Mouse (Mus musculus) liver, embryonic 11.5 days (tissue): ENCODE data around the gene Ipo13. TPM values are rescaled to one million over a fixed set of nuclear protein-coding genes. Genes with fewer than 3 reads are reported as not detected.

ENCODE experiments used
- ATAC-seq: fragments of 200-750 bp; cut with Nextera tagmentation; replicated peaks from 2 replicates; pipeline ENCODE4 v1.8.0; 2017; ENCODE audit warnings: moderate number of reproducible peaks, mild to moderate bottlenecking, moderate TSS enrichment, moderate library complexity; ENCODE audit not compliant: low FRiP score
- DNase-seq: peaks from one replicate; pipeline ENCODE4 v3.0.0-alpha.2; 2017; ENCODE audit warnings: low spot score
- H3K27ac ChIP-seq: fragments of 300-500 bp; sonication (generic); 2 replicates; pipeline ENCODE4 v1.5.1; 2014; ENCODE audit warnings: mild to moderate bottlenecking, low read depth, low read length, control low read depth
- H3K27me3 ChIP-seq: fragments of 300-500 bp; sonication (generic); replicated peaks from 2 replicates; pipeline ENCODE4 v1.6.1; 2014; ENCODE audit warnings: low read length, mixed read lengths; ENCODE audit not compliant: control insufficient read depth, insufficient read depth
- H3K36me3 ChIP-seq: fragments of 300-500 bp; sonication (generic); 2 replicates; pipeline ENCODE4 v1.6.1; 2014; ENCODE audit warnings: mild to moderate bottlenecking, low read length, moderate library complexity, mixed read lengths; ENCODE audit not compliant: control insufficient read depth, insufficient read depth
- H3K4me1 ChIP-seq: fragments of 300-500 bp; sonication (generic); replicated peaks from 2 replicates; pipeline ENCODE4 v1.6.1; 2014; ENCODE audit warnings: low read length, mixed read lengths; ENCODE audit not compliant: control insufficient read depth, insufficient read depth
- H3K4me2 ChIP-seq: fragments of 300-500 bp; sonication (generic); 2 replicates; pipeline ENCODE4 v1.6.1; 2014; ENCODE audit warnings: mild to moderate bottlenecking, control low read depth, moderate library complexity
- H3K4me3 ChIP-seq: fragments of 300-500 bp; sonication (generic); 2 replicates; pipeline ENCODE4 v1.5.1; 2014; ENCODE audit warnings: low read depth, low read length, control low read depth
- H3K9ac ChIP-seq: fragments of 300-500 bp; sonication (generic); 2 replicates; pipeline ENCODE4 v1.6.1; 2014; ENCODE audit warnings: low read depth, low read length, control low read depth
- H3K9me3 ChIP-seq: fragments of 300-500 bp; sonication (generic); 2 replicates; pipeline ENCODE4 v1.6.1; 2016; ENCODE audit warnings: low read length, inconsistent platforms, mixed read lengths; ENCODE audit not compliant: control insufficient read depth
- WGBS: fragments of 180-500 bp; shearing (Covaris S2); extraction: QIAGEN DNeasy Blood & Tissue Kit; methylation state at CpG from one replicate; pipeline ENCODE4 v1.1.7; 2014; 5-methylcytosine and 5-hydroxymethylcytosine counted together
- polyA plus RNA-seq: library from polyadenylated mRNA; unstranded; fragments of >200 nt; fragmentation: Nextera tagmentation; extraction: Ambion mirVana; gene quantifications from 2 replicates; pipeline ENCODE4 v1.2.1, GENCODE M21; 2014

Ipo13 gene
- polyA plus RNA-seq, 1 experiment from 2014 or later = 44.2 TPM

DNA sequence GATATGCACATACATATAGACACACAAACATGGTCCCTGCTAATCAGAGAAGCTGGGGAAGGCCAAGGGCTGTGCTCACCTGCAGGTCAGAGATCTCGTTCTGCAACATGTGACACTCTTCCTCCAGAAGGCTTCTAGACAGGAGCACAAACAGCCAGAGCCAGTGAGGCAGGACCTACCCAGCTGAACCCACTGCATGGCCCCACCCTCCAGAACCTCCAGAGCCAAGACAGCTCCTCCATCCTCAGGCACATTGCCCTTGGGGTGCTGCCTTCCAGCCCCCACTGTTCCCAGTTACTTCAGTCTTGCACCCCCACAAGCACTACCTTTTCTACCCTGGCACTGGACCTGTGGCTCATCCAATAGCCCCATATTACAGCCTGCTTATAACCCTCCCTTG is 44.4 kb downstream of the Ipo13 start:
- H3K9ac ChIP-seq = no peak overlapping the region
- H3K27ac ChIP-seq = no peak overlapping the region
- WGBS = 32% methylated on average over 1 of the region's 1 CpGs
- no peak overlapping the region for H3K4me3 ChIP-seq
- peaks cover 3% of the 10 kb centered on the region for H3K27me3 ChIP-seq
- DNase-seq = no peak
- H3K36me3 ChIP-seq = peaks cover 7% of the 10 kb centered on the region; the same call in 1 of the 2 replicates
- H3K9me3 ChIP-seq = no peaks in the 10 kb centered on the region
- 0 out of 2 replicates have a peak, but pooled peaks have one; percentile 9 for ATAC-seq
- peaks cover 29% of the 10 kb centered on the region for H3K4me1 ChIP-seq
- no peak overlapping the region for H3K4me2 ChIP-seq

DNA sequence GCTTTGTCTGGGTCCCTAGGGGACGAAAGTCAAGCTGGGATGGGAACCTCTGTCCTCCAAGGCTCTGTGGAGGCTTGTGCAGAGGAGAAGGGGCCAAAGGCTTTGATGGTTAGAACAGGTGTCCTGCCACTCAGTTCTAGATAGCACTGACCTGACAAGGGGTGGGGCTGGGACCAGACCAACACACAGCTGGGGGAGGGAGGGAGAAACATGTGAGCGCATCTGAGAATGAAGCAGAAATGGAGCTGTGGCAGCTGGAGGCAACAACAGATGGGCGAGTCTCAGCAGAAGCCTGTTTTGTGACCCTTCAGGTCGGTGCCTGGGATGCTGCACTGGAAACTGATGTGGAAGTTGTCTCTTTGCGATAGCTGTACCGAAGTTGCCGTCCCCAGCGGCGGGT is 45.5 kb downstream of the Ipo13 start:
- H3K9me3 ChIP-seq = no peaks in the 10 kb centered on the region
- H3K27me3 ChIP-seq = peaks cover 3% of the 10 kb centered on the region
- no peak for ATAC-seq
- no peak overlapping the region for H3K9ac ChIP-seq
- 64% methylated on average over 9 of the region's 9 CpGs for WGBS
- H3K4me1 ChIP-seq = peaks cover 29% of the 10 kb centered on the region
- no peak overlapping the region for H3K4me2 ChIP-seq
- no peak overlapping the region for H3K27ac ChIP-seq
- peaks cover 11% of the 10 kb centered on the region; the same call in 1 of the 2 replicates for H3K36me3 ChIP-seq
- no peak overlapping the region for H3K4me3 ChIP-seq
- no peak for DNase-seq

DNA sequence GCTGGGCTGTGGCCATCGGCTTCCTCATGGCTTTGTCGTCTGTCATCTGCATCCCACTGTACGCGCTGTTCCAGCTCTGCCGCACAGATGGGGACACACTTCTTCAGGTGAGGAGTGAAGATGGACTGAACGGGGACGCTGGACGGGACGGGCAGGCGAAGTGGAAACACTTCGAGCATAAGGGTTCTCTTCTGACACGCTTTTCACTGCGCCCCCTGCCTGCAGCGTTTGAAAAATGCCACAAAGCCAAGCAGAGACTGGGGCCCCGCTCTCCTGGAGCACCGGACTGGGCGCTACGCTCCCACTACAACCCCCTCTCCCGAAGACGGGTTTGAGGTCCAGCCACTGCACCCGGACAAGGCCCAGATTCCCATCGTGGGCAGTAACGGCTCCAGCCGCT is 47.0 kb downstream of the Ipo13 start:
- Histone ChIP-seq H3K4me2 (peak overlapping the region; percentile 15; the same call in 1 of the 2 replicates), H3K4me1 (peaks cover 28% of the 10 kb centered on the region)

DNA sequence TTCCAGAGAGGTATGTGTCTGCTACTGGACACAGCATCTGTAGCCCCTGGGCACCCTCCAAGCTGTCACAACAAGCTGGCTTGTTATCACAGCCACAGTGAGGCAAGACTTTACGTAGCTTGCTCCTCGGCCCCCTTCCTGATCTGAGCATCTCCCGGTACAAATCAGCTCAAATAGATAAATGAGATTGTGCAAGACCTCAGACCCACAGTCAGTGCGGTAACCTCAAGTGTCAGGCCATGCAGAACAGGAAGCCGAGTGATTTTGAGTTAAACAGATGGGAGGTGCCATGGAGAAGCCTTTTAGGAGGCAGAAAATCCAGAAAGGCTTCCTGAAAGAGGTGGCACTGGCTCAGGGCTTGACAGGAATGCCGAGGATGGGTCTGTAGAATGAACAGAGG is 47.8 kb downstream of the Ipo13 start:
- 48% methylated on average over 6 of the region's 6 CpGs for WGBS
- Histone ChIP-seq H3K4me3 (no peak overlapping the region), H3K27me3 (peaks cover 3% of the 10 kb centered on the region), H3K4me2 (no peak overlapping the region), H3K36me3 (peaks cover 12% of the 10 kb centered on the region; the same call in 1 of the 2 replicates), H3K9me3 (no peaks in the 10 kb centered on the region), H3K9ac (no peak overlapping the region), H3K4me1 (peaks cover 20% of the 10 kb centered on the region), H3K27ac (no peak overlapping the region)
- DNase-seq (no peak), ATAC-seq (no peak)

More for the DNA sequence above, 47.0 kb downstream of the Ipo13 start:
- H3K4me3 ChIP-seq = no peak overlapping the region
- no peak overlapping the region for H3K9ac ChIP-seq
- peaks cover 3% of the 10 kb centered on the region for H3K27me3 ChIP-seq
- H3K27ac ChIP-seq = no peak overlapping the region
- ATAC-seq (no peak), DNase-seq (peak; percentile 62)
- no peaks in the 10 kb centered on the region for H3K9me3 ChIP-seq
- H3K36me3 ChIP-seq = peaks cover 12% of the 10 kb centered on the region; the same call in 1 of the 2 replicates
- WGBS = 21% methylated on average over 24 of the region's 24 CpGs

DNA sequence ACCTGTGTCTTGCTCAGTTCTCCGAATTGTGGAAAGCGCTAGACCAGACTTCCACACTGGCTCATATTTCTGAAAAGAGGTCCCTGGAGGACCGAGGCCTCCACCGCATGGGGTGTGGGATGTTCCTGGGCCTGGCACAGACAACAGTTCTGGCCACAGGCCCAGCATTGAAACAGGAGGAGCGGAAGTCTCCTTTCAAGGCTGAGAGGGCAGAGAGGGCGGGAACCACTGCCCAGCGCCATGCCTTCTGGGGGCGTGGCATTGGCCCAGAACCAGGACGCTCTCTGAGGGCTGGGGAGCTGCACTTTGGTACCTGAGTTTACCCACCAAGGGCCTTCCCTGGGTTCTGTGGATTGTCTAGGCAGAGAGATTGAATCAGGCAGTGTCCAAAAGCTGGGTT is 48.7 kb downstream of the Ipo13 start:
- DNase-seq (no peak), ATAC-seq (no peak)
- Histone ChIP-seq H3K9me3 (no peaks in the 10 kb centered on the region), H3K4me1 (peaks cover 13% of the 10 kb centered on the region; the same call in 1 of the 2 replicates), H3K27ac (no peak overlapping the region), H3K36me3 (peaks cover 12% of the 10 kb centered on the region; the same call in 1 of the 2 replicates), H3K4me2 (no peak overlapping the region), H3K9ac (no peak overlapping the region), H3K4me3 (no peak overlapping the region), H3K27me3 (peaks cover 3% of the 10 kb centered on the region)
- WGBS = 82% methylated on average over 9 of the region's 9 CpGs

DNA sequence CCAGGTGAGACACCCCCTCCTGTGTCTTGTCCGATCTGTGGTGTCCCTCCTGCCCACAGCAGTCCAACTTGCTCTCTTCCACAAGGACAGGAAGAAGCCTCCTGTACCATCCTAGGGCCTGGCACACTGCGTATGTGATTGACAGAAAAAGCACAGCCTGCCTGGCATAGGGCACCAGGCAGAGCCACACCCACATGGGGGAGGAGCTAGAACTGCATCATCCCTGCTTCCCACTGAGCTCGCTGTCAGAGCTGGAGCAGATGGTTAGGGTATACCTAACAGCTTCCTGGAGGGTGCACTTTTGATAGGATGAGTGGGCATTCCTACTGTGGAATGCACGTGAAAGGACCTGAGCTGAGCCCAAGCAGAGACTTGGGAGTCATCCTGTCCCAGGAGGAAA is 52.0 kb downstream of the Ipo13 start:
- no peak overlapping the region for H3K9ac ChIP-seq
- peaks cover 3% of the 10 kb centered on the region for H3K27me3 ChIP-seq
- no peak overlapping the region for H3K4me3 ChIP-seq
- WGBS = 51% methylated on average over 4 of the region's 4 CpGs
- DNase-seq = no peak
- no peak for ATAC-seq
- no peaks in the 10 kb centered on the region for H3K9me3 ChIP-seq
- no peak overlapping the region for H3K4me2 ChIP-seq
- H3K4me1 ChIP-seq = peaks cover 7% of the 10 kb centered on the region; the same call in 1 of the 2 replicates
- H3K36me3 ChIP-seq = peaks cover 8% of the 10 kb centered on the region; the same call in 1 of the 2 replicates
- H3K27ac ChIP-seq = no peak overlapping the region

DNA sequence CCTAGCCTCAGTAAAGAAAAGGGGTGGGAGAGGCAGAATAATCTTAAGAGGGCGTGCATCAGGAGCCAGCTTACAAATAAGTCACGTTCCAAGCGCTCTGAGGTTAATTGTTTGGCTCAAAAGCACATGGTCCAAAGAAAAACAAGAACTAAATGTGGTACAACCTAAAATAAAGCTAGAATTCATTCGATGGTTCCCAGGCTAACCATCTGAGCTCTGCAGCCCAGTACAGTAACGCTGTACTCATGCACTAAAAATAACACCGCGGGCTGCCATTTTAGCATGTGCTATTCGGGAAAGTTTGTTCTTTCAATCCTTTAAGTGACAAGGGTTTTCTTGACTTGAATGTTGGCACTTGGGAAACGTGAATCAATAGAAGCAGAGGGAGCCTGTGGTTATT is 54.2 kb downstream of the Ipo13 start:
- Histone ChIP-seq H3K4me1 (no peaks in the 10 kb centered on the region), H3K4me3 (no peak overlapping the region), H3K4me2 (no peak overlapping the region), H3K9ac (no peak overlapping the region), H3K36me3 (peaks cover 10% of the 10 kb centered on the region; the same call in 1 of the 2 replicates), H3K9me3 (no peaks in the 10 kb centered on the region), H3K27ac (no peak overlapping the region), H3K27me3 (no peaks in the 10 kb centered on the region; the same call in none of the 2 replicates)
- DNase-seq (no peak), ATAC-seq (no peak)
- WGBS = 89% methylated on average over 9 of the region's 9 CpGs

DNA sequence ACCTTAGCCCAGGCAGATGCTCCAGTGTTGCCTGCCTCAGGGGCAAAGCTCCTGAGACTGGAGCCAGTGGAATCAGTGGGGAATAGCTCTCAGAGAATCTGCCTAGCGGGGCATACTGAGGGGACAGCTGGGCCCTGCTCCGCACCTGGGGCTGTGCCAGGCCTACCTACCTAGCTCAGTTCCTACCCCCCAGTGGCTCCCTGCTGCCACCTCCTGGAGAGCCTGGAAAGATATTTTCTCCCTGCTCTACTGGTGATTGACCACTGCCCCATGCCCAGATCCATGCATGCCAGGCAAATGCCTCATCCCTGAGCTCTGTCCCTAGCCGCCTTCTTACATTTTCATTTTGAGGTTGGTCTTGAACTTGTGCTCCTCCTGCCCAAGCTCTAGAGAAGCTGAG is 56.0 kb downstream of the Ipo13 start:
- H3K36me3 ChIP-seq = peaks cover 7% of the 10 kb centered on the region; the same call in 1 of the 2 replicates
- H3K9me3 ChIP-seq = no peaks in the 10 kb centered on the region
- ATAC-seq = peak; percentile 40
- DNase-seq = no peak
- WGBS = 87% methylated on average over 3 of the region's 3 CpGs
- no peaks in the 10 kb centered on the region for H3K4me1 ChIP-seq
- no peak overlapping the region for H3K27ac ChIP-seq
- no peaks in the 10 kb centered on the region; the same call in none of the 2 replicates for H3K27me3 ChIP-seq
- no peak overlapping the region for H3K4me3 ChIP-seq
- no peak overlapping the region for H3K9ac ChIP-seq
- H3K4me2 ChIP-seq = no peak overlapping the region

DNA sequence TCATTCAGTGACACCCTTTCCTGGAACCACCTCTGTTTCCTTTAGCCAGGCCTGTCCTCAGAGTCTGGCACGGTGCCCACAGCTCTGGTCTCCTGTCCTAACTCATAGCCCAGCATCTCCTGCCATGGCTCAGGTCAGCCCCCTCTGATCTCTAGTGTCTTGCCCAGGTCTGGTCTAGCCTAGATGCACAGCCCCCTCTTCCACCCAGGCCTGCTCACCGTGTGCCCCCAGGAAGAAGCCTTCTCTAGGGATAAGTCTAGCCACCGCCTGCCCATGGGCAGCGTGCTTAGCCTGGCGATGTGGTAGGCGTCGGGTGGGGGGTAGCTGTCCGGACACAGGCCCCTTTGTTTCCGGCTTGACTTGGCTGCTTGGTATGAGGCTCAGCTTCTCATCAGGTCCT is 59.7 kb downstream of the Ipo13 start:
- H3K27ac ChIP-seq = no peak overlapping the region
- H3K27me3 ChIP-seq = no peaks in the 10 kb centered on the region; the same call in 1 of the 2 replicates
- ATAC-seq = no peak
- DNase-seq = no peak
- no peak overlapping the region for H3K4me3 ChIP-seq
- 90% methylated on average over 9 of the region's 9 CpGs for WGBS
- H3K4me1 ChIP-seq = no peaks in the 10 kb centered on the region
- no peak overlapping the region for H3K4me2 ChIP-seq
- H3K36me3 ChIP-seq = peaks cover 5% of the 10 kb centered on the region; the same call in 1 of the 2 replicates
- H3K9me3 ChIP-seq = no peaks in the 10 kb centered on the region
- H3K9ac ChIP-seq = no peak overlapping the region
